Mouse (Mus musculus) G1E (cell line): ENCODE measurements around the gene Rchy1.

Experiments
- CTCF ChIP-seq: IDR thresholded peaks from 2 replicates; pipeline ENCODE4 v1.5.1; 2012; ENCODE audit warnings: low read depth, low read length, inconsistent platforms, mixed read lengths
- GATA1 ChIP-seq: IDR thresholded peaks from 2 replicates; pipeline ENCODE4 v1.6.1; 2012; ENCODE audit warnings: borderline replicate concordance, low read length, inconsistent platforms, mixed read lengths
- GATA2 ChIP-seq: IDR thresholded peaks from 2 replicates; pipeline ENCODE4 v1.6.1; 2012; ENCODE audit warnings: low read depth, low read length, inconsistent platforms, borderline replicate concordance
- TAL1 ChIP-seq: conservative IDR thresholded peaks from 2 replicates; pipeline ENCODE4 v1.6.1; 2012; ENCODE audit warnings: low read depth, low read length, inconsistent platforms, mixed read lengths

GRCm38 (mm10) chr5:91909010-91909620, 53.8 kb downstream of the Rchy1 start:
- TF ChIP-seq CTCF (no peak), TAL1 (no peak), GATA2 (no peak), GATA1 (no peak)
